ENCODE assay signal across 17 mouse cellular contexts in genomic region chr17:81282543-81282942, GRCm38 (mm10).
"Had no signal": no experiment of that assay in that cellular context is flagged by ENCODE, and none has a peak within 500 bp of the region (broad histone marks: within the 10 kb centered on the region; RNA-seq: fewer than 3 reads in every experiment).

No protein-coding gene starts in this region.

- H3K36me3 ChIP-seq: lung, embryonic 15.5 days; midbrain, embryonic 10.5 days; midbrain, embryonic 12.5 days; neural tube, embryonic 13.5 days; neural tube, embryonic 15.5 days had no signal

- ATAC-seq: midbrain, embryonic 16.5 days had no signal

- H3K27me3 ChIP-seq: lung, embryonic 15.5 days; midbrain, embryonic 12.5 days; neural tube, embryonic 13.5 days; neural tube, embryonic 15.5 days had no signal

- H3K27ac ChIP-seq: liver, embryonic 14.5 days; lung, embryonic 15.5 days; midbrain, embryonic 10.5 days; midbrain, embryonic 12.5 days; neural tube, embryonic 13.5 days; neural tube, embryonic 15.5 days had no signal

- DNase-seq: midbrain, embryonic 14.5 days; retina, postnatal 1 day; right cerebral cortex, adult 18-20 months; right cerebral cortex, postnatal 25 days; right cerebral cortex, postnatal 4 days; spleen, adult 18-20 months; thymus, adult 18-20 months; thymus, postnatal 14 days; thymus, postnatal 36 days had no signal

- H3K9me3 ChIP-seq: lung, embryonic 15.5 days; midbrain, embryonic 10.5 days; midbrain, embryonic 12.5 days; neural tube, embryonic 13.5 days; neural tube, embryonic 15.5 days had no signal

- H3K9ac ChIP-seq: liver, embryonic 14.5 days; lung, embryonic 15.5 days; midbrain, embryonic 12.5 days; neural tube, embryonic 13.5 days; neural tube, embryonic 15.5 days had no signal

- H3K4me1 ChIP-seq: lung, embryonic 15.5 days; midbrain, embryonic 10.5 days; midbrain, embryonic 12.5 days; neural tube, embryonic 13.5 days; neural tube, embryonic 15.5 days had no signal

- H3K4me3 ChIP-seq: lung, embryonic 15.5 days; midbrain, embryonic 10.5 days; midbrain, embryonic 12.5 days; myocyte; neural tube, embryonic 13.5 days; neural tube, embryonic 15.5 days had no signal

- H3K4me2 ChIP-seq: lung, embryonic 15.5 days; midbrain, embryonic 12.5 days; neural tube, embryonic 13.5 days; neural tube, embryonic 15.5 days had no signal
